Mouse (Mus musculus): ENCODE measurements around the gene Hcn2.

GRCm38 (mm10) chr10:79745898-79746773 is 29.7 kb downstream of the Hcn2 start, which contains the start of gene Polrmt:
- TF ChIP-seq POLR2A (IDR thresholded peaks at IDR 0.05; ENCODE audit: extremely low read depth, insufficient read depth, low read length) = peak; percentile 65; the same call in 1 of the 2 replicates
- peak; percentile 41 for TF ChIP-seq CTCF (IDR thresholded peaks at IDR 0.05; ENCODE audit: low read depth, low read length)

Measured in liver, adult 2 months (tissue).